Mouse (Mus musculus) neural tube, embryonic 15.5 days (tissue): ENCODE measurements around the gene Rinl. TPM values are rescaled to one million over a fixed set of nuclear protein-coding genes. Genes with fewer than 3 reads are reported as not detected.
A peak's percentile ranks its signal among the peaks of the same experiment; 100 is the strongest.

Source experiments
- ATAC-seq: fragments of 200-750 bp; cut with Nextera tagmentation; 2 replicates; pipeline ENCODE4 v1.8.0; 2017; ENCODE audit warnings: mild to moderate bottlenecking, moderate TSS enrichment, moderate library complexity; ENCODE audit not compliant: low FRiP score
- H3K27ac ChIP-seq: fragments of 300-500 bp; sonication (generic); replicated peaks from 2 replicates; pipeline ENCODE4 v1.5.1; 2015; ENCODE audit warnings: mild to moderate bottlenecking, inconsistent platforms
- H3K27me3 ChIP-seq: fragments of 300-500 bp; sonication (generic); replicated peaks from 2 replicates; pipeline ENCODE4 v1.6.1; 2015; ENCODE audit warnings: inconsistent platforms
- H3K36me3 ChIP-seq: fragments of 300-500 bp; sonication (generic); 2 replicates; pipeline ENCODE4 v1.6.1; 2015; ENCODE audit warnings: inconsistent platforms
- H3K4me1 ChIP-seq: fragments of 300-500 bp; sonication (generic); 2 replicates; pipeline ENCODE4 v1.6.1; 2015; ENCODE audit warnings: inconsistent platforms
- H3K4me2 ChIP-seq: fragments of 300-500 bp; sonication (generic); 2 replicates; pipeline ENCODE4 v1.6.1; 2015; ENCODE audit warnings: inconsistent platforms, mild to moderate bottlenecking, moderate library complexity
- H3K4me3 ChIP-seq: fragments of 300-500 bp; sonication (generic); replicated peaks from 2 replicates; pipeline ENCODE4 v1.5.1; 2015; ENCODE audit warnings: mild to moderate bottlenecking, inconsistent platforms
- H3K9ac ChIP-seq: fragments of 300-500 bp; sonication (generic); replicated peaks from 2 replicates; pipeline ENCODE4 v1.6.1; 2015; ENCODE audit warnings: mild to moderate bottlenecking, inconsistent platforms
- H3K9me3 ChIP-seq: fragments of 300-500 bp; sonication (generic); replicated peaks from 2 replicates; pipeline ENCODE4 v1.6.1; 2016; ENCODE audit warnings: inconsistent platforms
- WGBS: fragments of 180-500 bp; shearing (Covaris S2); methylation state at CpG from one replicate; pipeline ENCODE4 v1.1.7; 2015; ENCODE audit warnings: mixed read lengths; 5-methylcytosine and 5-hydroxymethylcytosine counted together
- polyA plus RNA-seq: library from polyadenylated mRNA; unstranded; fragments of >200 nt; fragmentation: Nextera tagmentation; extraction: Ambion mirVana; gene quantifications from 2 replicates; pipeline ENCODE4 v1.2.1, GENCODE M21; 2015

Rinl gene
- polyA plus RNA-seq, 1 experiment from 2014 or later, result 2.9 TPM

- peak overlapping the region; percentile 100; the same call in 1 of the 2 replicates for H3K27ac ChIP-seq
- peak overlapping the region; percentile 65 for H3K9ac ChIP-seq
- WGBS, result 13% methylated on average over 7 of the region's 7 CpGs
- peaks cover 40% of the 10 kb centered on the region for H3K36me3 ChIP-seq
- peak overlapping the region; percentile 77 for H3K4me2 ChIP-seq
- no peak for ATAC-seq
- no peaks in the 10 kb centered on the region for H3K9me3 ChIP-seq
- peaks cover 49% of the 10 kb centered on the region for H3K4me1 ChIP-seq
- no peaks in the 10 kb centered on the region for H3K27me3 ChIP-seq
- peak overlapping the region; percentile 83 for H3K4me3 ChIP-seq
Measured at GRCm38 (mm10) chr7:28811640-28812275, 23.0 kb downstream of the Rinl start.

DNA sequence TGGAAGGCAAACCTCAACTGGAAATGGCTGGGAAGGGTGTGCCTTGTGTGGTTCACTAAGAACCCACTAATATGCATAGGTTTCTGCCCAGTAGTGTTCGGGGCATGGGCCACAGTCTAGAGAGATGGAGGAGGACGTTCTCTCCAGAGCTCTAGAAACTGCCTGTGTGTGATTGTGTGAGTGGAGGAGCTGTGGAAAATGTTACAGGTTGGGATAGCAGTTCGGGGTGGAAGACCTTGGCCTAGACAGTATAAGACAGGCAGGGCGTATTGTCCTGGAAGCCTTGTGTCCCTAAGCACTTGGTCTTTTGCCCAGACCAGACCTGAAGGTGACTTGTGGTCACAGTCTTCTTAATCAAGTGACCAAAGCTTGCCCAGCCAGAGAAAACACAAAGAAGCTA lies 23.7 kb downstream of the Rinl start:
- peaks cover 56% of the 10 kb centered on the region for H3K4me1 ChIP-seq
- peak overlapping the region; percentile 77 for H3K4me2 ChIP-seq
- peaks cover 47% of the 10 kb centered on the region for H3K36me3 ChIP-seq
- peak overlapping the region; percentile 65 for H3K9ac ChIP-seq
- no peak for ATAC-seq
- no peaks in the 10 kb centered on the region for H3K9me3 ChIP-seq
- no peaks in the 10 kb centered on the region for H3K27me3 ChIP-seq
- H3K27ac ChIP-seq, result no peak overlapping the region
- H3K4me3 ChIP-seq, result peak overlapping the region; percentile 83
- 72% methylated on average over 4 of the region's 4 CpGs for WGBS

DNA sequence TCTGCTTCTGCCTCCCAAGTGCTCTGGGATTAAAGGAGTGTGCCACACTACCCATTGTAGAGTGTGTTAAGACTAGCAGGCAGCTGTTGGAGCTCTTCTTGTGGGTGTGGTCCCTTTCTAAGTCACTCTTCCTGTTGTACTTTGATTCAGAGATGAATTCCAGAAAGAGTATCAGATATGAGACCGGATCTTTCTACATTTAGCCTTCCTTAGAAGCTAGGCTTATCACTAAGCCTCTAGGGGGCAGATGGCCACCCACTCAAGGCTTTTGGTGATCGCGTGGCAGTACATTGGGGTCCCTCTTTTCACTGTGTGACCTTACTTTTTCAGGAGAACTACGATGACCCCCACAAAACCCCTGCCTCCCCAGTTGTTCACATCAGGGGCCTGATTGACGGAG lies 24.2 kb downstream of the Rinl start:
- H3K9ac ChIP-seq, result peak overlapping the region; percentile 14; the same call in 1 of the 2 replicates

DNA sequence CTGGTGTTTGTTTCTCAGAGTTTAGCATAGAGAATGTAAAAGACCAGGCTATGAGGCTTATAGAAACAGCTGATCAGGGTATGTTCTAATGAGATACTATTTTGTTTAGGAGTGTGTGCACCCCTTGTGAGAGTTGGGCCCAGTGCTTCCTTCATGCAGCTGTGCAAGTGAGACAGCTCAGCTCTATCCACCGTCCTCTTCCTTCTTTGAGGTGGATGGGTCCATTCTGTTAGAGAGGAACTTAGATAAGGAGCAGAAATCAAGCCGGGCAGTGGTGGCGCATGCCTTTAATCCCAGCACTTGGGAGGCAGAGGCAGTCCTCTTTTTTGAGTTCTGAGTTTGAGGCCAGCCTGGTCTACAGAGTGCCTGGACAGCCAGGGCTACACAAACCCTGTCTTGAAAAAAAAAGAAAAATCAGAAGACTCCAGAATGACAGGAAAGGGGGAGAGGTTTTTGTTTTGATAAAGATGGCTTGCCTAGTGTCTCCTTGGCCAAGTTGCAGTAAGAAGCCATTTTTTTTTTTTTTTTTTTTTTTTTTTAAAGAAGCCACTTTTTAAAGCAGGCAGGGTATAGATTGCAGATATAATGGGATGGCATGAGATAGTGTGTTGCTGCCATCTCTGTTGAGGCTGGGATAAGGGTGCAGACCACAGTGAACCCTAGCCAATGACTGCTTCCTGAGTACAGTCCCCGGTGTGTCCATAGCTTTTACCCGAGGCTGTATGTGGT lies 25.7 kb downstream of the Rinl start:
- peaks cover 64% of the 10 kb centered on the region for H3K36me3 ChIP-seq
- peaks cover 58% of the 10 kb centered on the region for H3K4me1 ChIP-seq
- no peaks in the 10 kb centered on the region for H3K27me3 ChIP-seq
- H3K4me2 ChIP-seq, result no peak overlapping the region
- ATAC-seq, result no peak
- H3K27ac ChIP-seq, result no peak overlapping the region
- H3K4me3 ChIP-seq, result no peak overlapping the region
- WGBS, result 90% methylated on average over 5 of the region's 5 CpGs
- H3K9ac ChIP-seq, result no peak overlapping the region
- H3K9me3 ChIP-seq, result no peaks in the 10 kb centered on the region

More for the DNA sequence above, 24.2 kb downstream of the Rinl start:
- H3K4me3 ChIP-seq, result peak overlapping the region; percentile 83
- no peak for ATAC-seq
- no peaks in the 10 kb centered on the region for H3K27me3 ChIP-seq
- H3K9me3 ChIP-seq, result no peaks in the 10 kb centered on the region
- peak overlapping the region; percentile 77 for H3K4me2 ChIP-seq
- peaks cover 52% of the 10 kb centered on the region for H3K36me3 ChIP-seq
- no peak overlapping the region for H3K27ac ChIP-seq
- 80% methylated on average over 5 of the region's 5 CpGs for WGBS
- peaks cover 57% of the 10 kb centered on the region for H3K4me1 ChIP-seq

- Histone ChIP-seq H3K4me2 (no peak overlapping the region), H3K4me3 (no peak overlapping the region), H3K27ac (no peak overlapping the region), H3K4me1 (peaks cover 66% of the 10 kb centered on the region), H3K9me3 (no peaks in the 10 kb centered on the region), H3K27me3 (no peaks in the 10 kb centered on the region), H3K9ac (0 out of 2 replicates have a peak overlapping the region, but pooled peaks have one; percentile 1), H3K36me3 (peaks cover 72% of the 10 kb centered on the region)
- no peak for ATAC-seq
- WGBS, result 92% methylated on average over 9 of the region's 9 CpGs
Measured at GRCm38 (mm10) chr7:28815230-28815629, 26.5 kb downstream of the Rinl start.

DNA sequence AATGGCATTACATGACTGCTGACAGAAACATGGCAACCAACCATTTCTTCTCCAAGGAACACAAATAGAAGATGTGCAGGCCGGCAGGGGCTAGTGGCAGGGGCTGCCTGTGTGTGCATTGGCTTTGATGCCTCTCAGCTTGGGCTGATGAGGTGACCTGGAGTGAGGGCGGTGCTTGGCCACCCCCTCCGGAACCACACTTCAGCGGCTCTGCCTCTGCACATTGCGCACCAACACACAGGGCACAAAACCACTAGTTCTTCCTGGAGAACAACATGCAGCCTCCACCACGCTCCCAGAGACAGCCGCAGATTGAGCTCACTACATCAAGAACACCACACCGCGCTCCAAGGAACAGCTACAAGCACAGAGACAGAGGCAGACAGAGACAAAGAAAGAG lies 27.4 kb downstream of the Rinl start:
- Histone ChIP-seq H3K4me3 (no peak overlapping the region), H3K4me2 (no peak overlapping the region), H3K9me3 (no peaks in the 10 kb centered on the region), H3K36me3 (peaks cover 82% of the 10 kb centered on the region), H3K9ac (no peak overlapping the region), H3K27me3 (no peaks in the 10 kb centered on the region), H3K27ac (no peak overlapping the region), H3K4me1 (peaks cover 73% of the 10 kb centered on the region)
- no peak for ATAC-seq
- 88% methylated on average over 9 of the region's 9 CpGs for WGBS

DNA sequence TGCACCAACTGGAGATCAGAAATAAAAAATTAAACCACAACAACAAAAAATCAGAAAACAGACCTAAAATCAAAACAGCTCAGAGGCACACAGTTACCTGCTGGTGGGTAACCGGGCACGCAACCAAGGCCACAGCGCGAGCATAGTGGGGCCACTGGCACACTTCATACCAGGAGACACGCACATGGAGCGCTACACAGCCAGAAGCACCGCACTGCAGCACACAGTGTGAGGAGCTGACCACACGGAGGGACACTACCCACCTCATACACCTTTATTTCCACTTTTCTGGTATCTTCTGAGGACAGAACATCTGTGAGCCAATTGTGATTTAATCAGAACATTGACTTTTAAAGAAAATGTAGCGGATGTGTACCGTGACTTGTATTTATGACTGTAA lies 28.2 kb downstream of the Rinl start:
- Histone ChIP-seq H3K36me3 (peaks cover 89% of the 10 kb centered on the region), H3K27ac (no peak overlapping the region), H3K9ac (no peak overlapping the region), H3K4me2 (no peak overlapping the region), H3K4me3 (no peak overlapping the region), H3K4me1 (peaks cover 75% of the 10 kb centered on the region), H3K9me3 (no peaks in the 10 kb centered on the region), H3K27me3 (no peaks in the 10 kb centered on the region)
- WGBS, result 92% methylated on average over 10 of the region's 10 CpGs
- no peak for ATAC-seq

- H3K4me2 ChIP-seq, result no peak overlapping the region
Measured at GRCm38 (mm10) chr7:28817524-28817923, 28.8 kb downstream of the Rinl start.

GRCm38 (mm10) chr7:28817957-28818356 lies 29.2 kb downstream of the Rinl start:
- H3K27ac ChIP-seq, result no peak overlapping the region
- H3K4me2 ChIP-seq, result no peak overlapping the region
- no peaks in the 10 kb centered on the region for H3K9me3 ChIP-seq
- H3K27me3 ChIP-seq, result no peaks in the 10 kb centered on the region
- no peak overlapping the region for H3K9ac ChIP-seq
- no peak for ATAC-seq
- H3K4me1 ChIP-seq, result peaks cover 64% of the 10 kb centered on the region
- H3K4me3 ChIP-seq, result no peak overlapping the region
- peaks cover 97% of the 10 kb centered on the region for H3K36me3 ChIP-seq
- 88% methylated on average over 4 of the region's 4 CpGs for WGBS

More at GRCm38 (mm10) chr7:28817524-28817923, 28.8 kb downstream of the Rinl start:
- no peak for ATAC-seq
- H3K27me3 ChIP-seq, result no peaks in the 10 kb centered on the region
- peaks cover 69% of the 10 kb centered on the region for H3K4me1 ChIP-seq
- no peak overlapping the region for H3K27ac ChIP-seq
- 57% methylated on average over 6 of the region's 6 CpGs for WGBS
- no peak overlapping the region for H3K4me3 ChIP-seq
- H3K36me3 ChIP-seq, result peaks cover 95% of the 10 kb centered on the region
- H3K9ac ChIP-seq, result no peak overlapping the region
- no peaks in the 10 kb centered on the region for H3K9me3 ChIP-seq

DNA sequence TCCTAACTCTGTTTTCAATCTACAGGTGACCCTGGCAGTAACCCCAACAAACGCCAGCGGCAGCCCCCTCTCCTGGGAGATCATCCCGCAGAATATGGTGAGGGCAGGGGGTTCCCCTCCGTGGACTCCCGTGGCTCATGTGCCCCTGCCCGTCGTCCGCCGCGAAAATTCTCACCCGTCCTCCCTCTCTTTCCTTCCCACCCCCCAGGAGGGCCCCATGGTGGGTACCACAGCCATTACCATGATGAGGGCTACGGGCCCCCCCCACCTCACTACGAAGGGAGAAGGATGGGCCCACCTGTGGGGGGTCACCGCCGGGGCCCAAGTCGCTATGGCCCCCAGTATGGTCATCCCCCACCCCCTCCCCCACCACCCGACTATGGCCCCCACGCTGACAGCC lies 29.7 kb downstream of the Rinl start:
- no peak for ATAC-seq
- WGBS, result 83% methylated on average over 18 of the region's 18 CpGs
- no peak overlapping the region for H3K4me2 ChIP-seq
- no peaks in the 10 kb centered on the region for H3K9me3 ChIP-seq
- peaks cover 59% of the 10 kb centered on the region for H3K4me1 ChIP-seq
- H3K36me3 ChIP-seq, result peaks cover 93% of the 10 kb centered on the region
- no peak overlapping the region for H3K9ac ChIP-seq
- no peak overlapping the region for H3K4me3 ChIP-seq
- no peaks in the 10 kb centered on the region for H3K27me3 ChIP-seq
- H3K27ac ChIP-seq, result no peak overlapping the region

DNA sequence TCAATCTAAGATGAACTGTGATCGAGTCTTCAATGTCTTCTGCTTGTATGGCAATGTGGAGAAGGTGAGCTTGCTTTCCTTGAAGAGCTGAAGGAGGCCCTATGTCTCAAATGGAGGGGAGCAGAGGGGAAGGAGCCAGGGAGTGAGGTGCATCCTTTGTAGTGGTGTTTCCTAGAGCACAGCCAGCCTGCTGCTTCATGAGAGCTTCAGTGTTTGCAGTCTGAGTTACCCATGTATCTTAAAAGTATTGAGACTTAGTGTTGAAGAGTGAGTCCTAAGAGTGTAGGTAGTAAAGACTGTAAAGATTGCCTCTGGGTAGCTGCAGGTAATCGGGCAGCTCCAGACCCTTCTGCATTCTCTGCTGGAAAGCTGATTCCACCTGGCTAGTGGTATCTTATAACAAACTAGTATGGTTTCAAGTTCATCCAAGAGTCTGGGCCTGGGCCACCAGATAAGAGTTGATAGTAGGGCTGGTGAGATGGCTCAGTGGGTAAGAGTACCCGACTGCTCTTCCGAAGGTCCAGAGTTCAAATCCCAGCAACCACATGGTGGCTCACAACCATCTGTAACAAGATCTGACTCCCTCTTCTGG lies 30.2 kb downstream of the Rinl start:
- Histone ChIP-seq H3K27ac (no peak overlapping the region), H3K9ac (no peak overlapping the region), H3K4me1 (peaks cover 56% of the 10 kb centered on the region), H3K36me3 (peaks cover 88% of the 10 kb centered on the region), H3K4me2 (no peak overlapping the region), H3K4me3 (no peak overlapping the region), H3K9me3 (no peaks in the 10 kb centered on the region), H3K27me3 (no peaks in the 10 kb centered on the region)
- WGBS, result 87% methylated on average over 4 of the region's 4 CpGs
- ATAC-seq, result no peak

GRCm38 (mm10) chr7:28819571-28819970 lies 30.8 kb downstream of the Rinl start:
- Histone ChIP-seq H3K27ac (no peak overlapping the region), H3K4me3 (no peak overlapping the region), H3K9me3 (no peaks in the 10 kb centered on the region), H3K36me3 (peaks cover 82% of the 10 kb centered on the region), H3K4me2 (no peak overlapping the region), H3K9ac (0 out of 2 replicates have a peak overlapping the region, but pooled peaks have one; percentile 23), H3K4me1 (peaks cover 61% of the 10 kb centered on the region), H3K27me3 (no peaks in the 10 kb centered on the region)
- WGBS, result 79% methylated on average over 4 of the region's 4 CpGs
- no peak for ATAC-seq
